Mouse (Mus musculus) cortical plate, adult 2 months (tissue): ENCODE measurements around the gene Slc13a3. TPM values are rescaled to one million over a fixed set of nuclear protein-coding genes. Genes with fewer than 3 reads are reported as not detected.

ENCODE experiments used
- H3K27ac ChIP-seq: fragments of 200-500 bp; 2 replicates; pipeline ENCODE4 v1.5.1; 2012; ENCODE audit warnings: low read length, control low read depth, inconsistent platforms; ENCODE audit not compliant: insufficient read depth
- H3K4me1 ChIP-seq: fragments of 200-500 bp; 2 replicates; pipeline ENCODE4 v1.6.1; 2011; ENCODE audit warnings: low read length; ENCODE audit not compliant: control insufficient read depth, insufficient read depth
- H3K4me3 ChIP-seq: fragments of 200-500 bp; 2 replicates; pipeline ENCODE4 v1.5.1; 2011; ENCODE audit warnings: mild to moderate bottlenecking, low read length, control low read depth; ENCODE audit not compliant: insufficient read depth
- CTCF ChIP-seq: fragments of 200-500 bp; IDR thresholded peaks from 2 replicates; pipeline ENCODE4 v1.5.1; 2011; ENCODE audit warnings: mild to moderate bottlenecking, control low read depth, low read length; ENCODE audit not compliant: insufficient read depth; ENCODE audit errors: extremely low read depth
- POLR2A ChIP-seq: fragments of 200-500 bp; IDR thresholded peaks from 2 replicates; pipeline ENCODE4 v1.6.1; 2011; ENCODE audit warnings: mild to moderate bottlenecking, low read length, control low read depth; ENCODE audit not compliant: insufficient read depth; ENCODE audit errors: extremely low read depth
- polyA plus RNA-seq: library from polyadenylated mRNA; depleted of rRNA; stranded (reverse); fragments of >200 nt; gene quantifications from 2 replicates; pipeline ENCODE4 v1.2.3, GENCODE M21; 2012

Slc13a3 gene
- polyA plus RNA-seq, 1 experiment: 16.0 TPM

- TF ChIP-seq POLR2A: no peak
- TF ChIP-seq CTCF: no peak
- no peak overlapping the region for H3K27ac ChIP-seq
- H3K4me1 ChIP-seq: no peaks in the 10 kb centered on the region
- H3K4me3 ChIP-seq: no peak overlapping the region
Observed at GRCm38 (mm10) chr2:165482003-165482402, 9.0 kb upstream of the Slc13a3 start.

- TF ChIP-seq POLR2A (no peak), CTCF (no peak)
- Histone ChIP-seq H3K4me3 (no peak overlapping the region), H3K27ac (no peak overlapping the region), H3K4me1 (no peaks in the 10 kb centered on the region)
Observed at GRCm38 (mm10) chr2:165475850-165476249, 2.8 kb upstream of the Slc13a3 start.

- Histone ChIP-seq H3K4me1 (no peaks in the 10 kb centered on the region), H3K27ac (no peak overlapping the region), H3K4me3 (no peak overlapping the region)
- no peak for TF ChIP-seq CTCF
- no peak for TF ChIP-seq POLR2A
Observed at GRCm38 (mm10) chr2:165475412-165475811, 2.4 kb upstream of the Slc13a3 start.

DNA sequence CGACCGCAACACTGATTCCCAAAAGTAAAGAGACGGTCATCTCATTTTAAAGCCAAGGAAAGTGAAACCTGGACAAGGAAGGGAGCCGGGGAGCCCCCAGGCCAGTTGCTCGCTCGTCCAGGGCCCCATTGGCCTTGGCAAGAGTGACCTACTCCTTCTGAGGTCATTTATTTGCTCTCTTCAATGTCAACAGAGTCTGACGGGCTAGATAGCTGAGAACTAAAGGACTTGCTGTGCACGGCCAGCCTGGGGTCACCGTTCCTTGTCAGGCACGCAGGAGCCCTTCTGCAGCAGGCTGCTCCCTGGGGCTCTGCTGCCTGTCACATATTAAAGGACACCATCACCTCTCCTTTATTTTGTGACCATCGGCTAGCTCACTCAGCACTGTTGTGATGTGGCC, 1.1 kb downstream of the Slc13a3 start:
- Histone ChIP-seq H3K27ac (no peak overlapping the region), H3K4me1 (no peaks in the 10 kb centered on the region), H3K4me3 (no peak overlapping the region)
- no peak for TF ChIP-seq CTCF
- no peak for TF ChIP-seq POLR2A

- no peak overlapping the region for H3K4me3 ChIP-seq
- TF ChIP-seq POLR2A: no peak
- no peak for TF ChIP-seq CTCF
- H3K4me1 ChIP-seq: no peaks in the 10 kb centered on the region
- H3K27ac ChIP-seq: no peak overlapping the region
Observed at GRCm38 (mm10) chr2:165470167-165470566, 2.9 kb downstream of the Slc13a3 start.

DNA sequence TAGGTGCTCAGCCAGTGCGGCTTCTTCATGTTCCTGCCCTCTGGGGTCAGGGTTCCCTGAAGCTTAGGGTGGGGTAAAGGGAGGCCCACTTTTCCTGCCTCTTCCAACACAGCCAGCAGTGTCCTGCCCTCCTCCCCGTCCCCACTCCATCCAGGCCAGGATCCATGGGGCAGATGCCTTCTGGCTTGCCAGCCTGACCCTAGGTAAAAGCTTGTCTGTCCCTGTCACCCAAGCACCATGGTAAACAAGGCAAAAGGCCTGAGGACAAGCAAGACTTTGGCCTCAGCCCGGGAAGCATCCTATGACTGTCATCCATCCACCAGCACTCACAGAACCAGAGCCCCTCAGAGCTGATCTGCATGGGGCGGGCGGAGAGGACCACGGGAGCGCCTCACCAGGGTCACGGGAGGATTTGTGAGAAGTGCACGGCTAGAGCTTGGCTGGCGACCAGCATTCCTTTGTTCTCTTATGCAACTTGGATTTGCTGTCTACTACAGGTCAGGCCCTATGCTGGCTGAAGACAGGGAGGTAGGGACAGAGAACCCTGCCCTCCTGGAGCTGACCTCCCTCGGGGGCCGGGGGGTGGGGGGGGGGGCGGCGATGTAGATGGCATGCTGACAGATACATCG, 5.1 kb downstream of the Slc13a3 start:
- Histone ChIP-seq H3K4me3 (no peak overlapping the region), H3K4me1 (no peaks in the 10 kb centered on the region), H3K27ac (no peak overlapping the region)
- TF ChIP-seq CTCF (no peak), POLR2A (no peak)

GRCm38 (mm10) chr2:165459663-165460062, 13.4 kb downstream of the Slc13a3 start:
- Histone ChIP-seq H3K27ac (no peak overlapping the region), H3K4me3 (no peak overlapping the region), H3K4me1 (no peaks in the 10 kb centered on the region)
- TF ChIP-seq POLR2A (no peak), CTCF (no peak)

- Histone ChIP-seq H3K27ac (no peak overlapping the region), H3K4me1 (no peaks in the 10 kb centered on the region), H3K4me3 (no peak overlapping the region)
- TF ChIP-seq POLR2A (no peak), CTCF (no peak)
Observed at GRCm38 (mm10) chr2:165458189-165458588, 14.8 kb downstream of the Slc13a3 start.

DNA sequence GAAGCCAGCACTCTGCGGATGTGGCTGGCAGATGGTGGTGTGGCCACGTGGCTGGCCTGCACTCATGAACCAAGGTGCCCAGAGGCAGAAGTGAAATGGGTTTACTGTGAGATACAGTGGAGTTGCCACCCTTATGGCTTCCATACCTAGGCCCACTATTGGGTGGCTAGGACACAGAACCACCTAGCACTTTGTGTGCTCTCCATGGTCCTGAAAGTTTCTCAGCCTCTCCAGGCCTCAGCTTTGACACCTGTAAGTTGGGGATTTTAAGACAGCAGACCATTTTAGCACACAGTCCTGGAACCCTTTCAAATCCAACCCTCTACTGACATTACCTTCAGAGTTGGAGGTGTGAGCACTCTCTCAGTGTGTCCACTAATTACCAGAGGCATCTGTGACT, 16.3 kb downstream of the Slc13a3 start:
- Histone ChIP-seq H3K27ac (no peak overlapping the region), H3K4me1 (no peaks in the 10 kb centered on the region), H3K4me3 (no peak overlapping the region)
- TF ChIP-seq CTCF: no peak
- TF ChIP-seq POLR2A: no peak

DNA sequence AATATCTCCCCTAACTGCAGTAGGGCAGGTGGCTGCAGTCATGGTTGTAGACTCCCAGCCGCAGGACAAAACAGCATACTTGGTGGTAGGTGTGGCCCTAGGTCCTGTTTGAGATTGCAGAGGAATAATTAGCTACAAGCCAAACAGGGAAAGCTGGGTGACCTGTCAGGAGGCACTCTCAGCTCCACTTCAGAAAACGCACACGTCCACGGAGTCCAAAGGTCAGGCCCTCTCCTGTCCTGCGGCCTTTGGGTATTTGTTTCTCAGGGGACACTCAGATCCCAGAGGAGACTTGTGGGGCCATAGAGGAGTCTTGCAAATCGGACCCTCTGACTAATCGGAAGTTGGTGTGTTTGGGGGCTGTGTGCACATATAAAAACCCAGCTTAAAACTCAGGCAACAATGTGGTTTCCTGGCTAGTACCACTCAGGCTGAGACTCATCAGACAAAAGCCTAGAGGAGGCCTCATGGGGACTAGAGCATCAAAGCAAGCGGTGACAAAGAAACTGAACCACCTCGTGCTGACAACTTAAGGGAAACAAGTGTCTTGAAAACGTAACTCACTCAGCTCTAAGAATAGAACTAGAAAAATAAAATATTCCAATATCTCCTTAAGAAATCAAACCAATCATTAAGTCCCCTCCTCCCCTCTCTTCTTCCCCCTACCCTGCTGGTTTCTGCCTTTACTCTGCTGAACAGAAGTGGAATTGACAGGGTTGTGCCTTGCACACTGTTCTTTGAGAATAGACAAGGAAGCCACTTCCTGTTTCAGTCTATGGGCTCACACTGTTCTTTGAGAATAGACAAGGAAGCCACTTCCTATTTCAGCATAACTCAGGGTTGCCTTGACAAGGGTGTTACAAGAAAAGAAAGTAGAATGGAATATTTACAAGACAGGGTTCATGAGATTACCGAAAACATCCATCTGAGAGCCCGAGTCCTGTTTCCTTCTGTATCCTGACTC, 20.0 kb downstream of the Slc13a3 start:
- no peak overlapping the region for H3K27ac ChIP-seq
- H3K4me3 ChIP-seq: no peak overlapping the region
- TF ChIP-seq CTCF (no peak), POLR2A (no peak)
- H3K4me1 ChIP-seq: no peaks in the 10 kb centered on the region
